9 mouse cellular contexts compared by ENCODE assay signal in the genomic region with DNA sequence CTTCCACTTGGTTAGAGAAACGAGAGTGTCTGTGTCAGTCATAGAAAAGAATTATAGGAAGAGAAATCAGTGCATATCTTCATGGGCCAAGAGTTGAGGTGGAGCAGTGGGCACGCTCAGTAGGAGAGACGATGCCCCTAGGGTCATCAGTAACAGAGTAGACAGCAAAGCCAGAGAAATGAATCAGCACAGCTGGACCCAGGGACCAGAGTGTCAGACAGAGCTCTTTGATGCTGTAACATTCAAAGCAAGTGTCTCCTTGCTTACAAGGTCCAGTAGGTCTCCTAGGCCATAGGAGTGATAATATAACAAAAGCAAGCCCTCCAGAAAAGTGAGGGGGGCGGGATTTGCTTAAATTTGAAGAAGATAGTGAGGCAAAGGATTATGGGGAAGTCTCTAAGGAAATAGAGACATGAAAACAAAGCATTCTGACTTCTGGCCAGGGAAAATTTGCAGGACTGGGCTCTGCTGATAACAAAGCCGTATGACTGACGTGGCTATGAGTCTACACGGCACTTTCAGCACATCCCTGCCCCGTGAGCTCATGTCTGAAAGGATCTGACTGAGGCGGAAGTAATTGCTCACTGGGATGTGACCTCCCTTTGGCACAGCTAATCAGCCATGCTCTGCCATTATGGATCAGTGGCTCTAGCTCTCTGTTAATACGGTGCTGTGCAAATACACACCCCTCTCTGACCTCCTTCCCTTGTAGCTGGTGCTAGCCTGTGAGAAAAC.
A peak's percentile ranks its signal among the peaks of the same experiment; 100 is the strongest.
DNase-seq lines count a peak whose midpoint lies in the region; ATAC-seq and TF ChIP-seq lines count a peak whose summit lies in the region.
"Had no signal": no experiment of that assay in that cellular context is flagged by ENCODE, and none has a peak within 500 bp of the region (broad histone marks: within the 10 kb centered on the region; RNA-seq: fewer than 3 reads in every experiment).

No protein-coding gene starts in this region.

- H3K9me3 ChIP-seq in kidney, embryonic 16.5 days (ENCODE audit: low read length), result no peaks in the 10 kb centered on the region
- H3K9me3 ChIP-seq in embryonic facial prominence, embryonic 10.5 days, result no peaks in the 10 kb centered on the region
- no peaks in the 10 kb centered on the region for H3K9me3 ChIP-seq in hindbrain, postnatal 0 days (ENCODE audit: low read length)

- peaks cover 6% of the 10 kb centered on the region; the same call in 1 of the 2 replicates for H3K4me1 ChIP-seq in kidney, embryonic 16.5 days (ENCODE audit: insufficient read depth, low read length)
- peaks cover 9% of the 10 kb centered on the region for H3K4me1 ChIP-seq in embryonic facial prominence, embryonic 10.5 days
- H3K4me1 ChIP-seq in hindbrain, postnatal 0 days (ENCODE audit: insufficient read depth, low read length), result peaks cover 7% of the 10 kb centered on the region; the same call in 1 of the 2 replicates

- ATAC-seq in kidney, embryonic 16.5 days (ENCODE audit: low FRiP score, low TSS enrichment), result peak; percentile 74
- peak; percentile 72 for ATAC-seq in hindbrain, postnatal 0 days

- no peaks in the 10 kb centered on the region for H3K36me3 ChIP-seq in kidney, embryonic 16.5 days (ENCODE audit: insufficient read depth, low read length)
- no peaks in the 10 kb centered on the region for H3K36me3 ChIP-seq in embryonic facial prominence, embryonic 10.5 days (replicated peaks)
- no peaks in the 10 kb centered on the region for H3K36me3 ChIP-seq in hindbrain, postnatal 0 days (ENCODE audit: insufficient read depth, low read length)

- no peak overlapping the region for H3K4me2 ChIP-seq in kidney, embryonic 16.5 days (replicated peaks; ENCODE audit: low read depth, low read length)
- no peak overlapping the region for H3K4me2 ChIP-seq in hindbrain, postnatal 0 days (ENCODE audit: low read depth, low read length)

- 42% methylated on average over 10 of the region's 10 CpGs for WGBS in kidney, embryonic 16.5 days
- 53% methylated on average over 10 of the region's 10 CpGs for WGBS in embryonic facial prominence, embryonic 10.5 days
- WGBS in hindbrain, postnatal 0 days, result 23% methylated on average over 10 of the region's 10 CpGs

- no peak overlapping the region for H3K9ac ChIP-seq in kidney, embryonic 16.5 days (replicated peaks; ENCODE audit: low read length)
- H3K9ac ChIP-seq in hindbrain, postnatal 0 days (replicated peaks; ENCODE audit: low read length), result no peak overlapping the region

- no peak overlapping the region for H3K27ac ChIP-seq in kidney, embryonic 16.5 days (ENCODE audit: low read length)
- H3K27ac ChIP-seq in embryonic facial prominence, embryonic 10.5 days (replicated peaks), result no peak overlapping the region
- H3K27ac ChIP-seq in hindbrain, postnatal 0 days, result no peak overlapping the region

- no peak for TF ChIP-seq CTCF in hindbrain, postnatal 0 days (IDR thresholded peaks at IDR 0.05; ENCODE audit: low read depth)

- H3K27me3 ChIP-seq in kidney, embryonic 16.5 days (ENCODE audit: insufficient read depth, low read length), result no peaks in the 10 kb centered on the region
- H3K27me3 ChIP-seq in embryonic facial prominence, embryonic 10.5 days (replicated peaks; ENCODE audit: low read depth, poor library complexity, severe bottlenecking), result no peaks in the 10 kb centered on the region
- H3K27me3 ChIP-seq in hindbrain, postnatal 0 days (ENCODE audit: insufficient read depth, low read length), result no peaks in the 10 kb centered on the region

- DNase-seq in kidney, adult 11 months, result no peak
- peak; percentile 27 for DNase-seq in embryonic facial prominence, embryonic 10.5 days (ENCODE audit: low spot score)
- DNase-seq in hindbrain, postnatal 0 days (ENCODE audit: low spot score), result peak; percentile 48
- peak; percentile 20 for DNase-seq in retina, postnatal 7 days (ENCODE audit: low read depth, low spot score)
- no peak for DNase-seq in frontal cortex, adult 2 months (ENCODE audit: extremely low spot score in 1 of 2, low spot score in 1 of 2)
- no peak for DNase-seq in frontal cortex, postnatal 25 days (ENCODE audit: low spot score in 2 of 2)
- no peak for DNase-seq in gastrocnemius, adult 8-10 months (ENCODE audit: low spot score in 2 of 2)
- DNase-seq: cerebellum, adult 9-11 months had no signal

- H3K4me3 ChIP-seq in kidney, embryonic 16.5 days (ENCODE audit: low read length), result no peak overlapping the region
- H3K4me3 ChIP-seq in embryonic facial prominence, embryonic 10.5 days, result no peak overlapping the region
- H3K4me3 ChIP-seq in hindbrain, postnatal 0 days (ENCODE audit: low read length), result no peak overlapping the region

Comparison
In these comparisons a context has a peak if more than half of its experiments do, and no peak if none do; other contexts are left out.
1. DNase-seq: peak in embryonic facial prominence, embryonic 10.5 days (single experiment), hindbrain, postnatal 0 days (single experiment) and retina, postnatal 7 days (single experiment); none in kidney, adult 11 months (single experiment), frontal cortex, adult 2 months (0 of 2), frontal cortex, postnatal 25 days (0 of 2) and gastrocnemius, adult 8-10 months (0 of 2).